Mouse (Mus musculus) heart, adult 2 months (tissue): ENCODE data around the gene Psmc6. TPM values are rescaled to one million over a fixed set of nuclear protein-coding genes. Genes with fewer than 3 reads are reported as not detected.
A peak's percentile ranks its signal among the peaks of the same experiment; 100 is the strongest.

Experiments used
- DNase-seq, 2 experiments: peaks; one replicate each; pipeline ENCODE4 v3.0.0; 2021
- H3K27ac ChIP-seq: fragments of 200-600 bp; 2 replicates; pipeline ENCODE4 v1.8.1; 2022
- H3K27me3 ChIP-seq: fragments of 200-500 bp; 2 replicates; pipeline ENCODE4 v1.6.1; 2012; ENCODE audit warnings: mild to moderate bottlenecking, low read length, inconsistent platforms, mixed read lengths; ENCODE audit not compliant: control insufficient read depth, insufficient read depth
- H3K36me3 ChIP-seq: fragments of 200-500 bp; 2 replicates; pipeline ENCODE4 v1.6.1; 2012; ENCODE audit warnings: low read length, inconsistent platforms; ENCODE audit not compliant: control insufficient read depth, insufficient read depth
- H3K4me1 ChIP-seq: fragments of 200-500 bp; 2 replicates; pipeline ENCODE4 v1.6.1; 2011; ENCODE audit warnings: low read length; ENCODE audit not compliant: control insufficient read depth, insufficient read depth
- H3K4me3 ChIP-seq: fragments of 200-600 bp; 2 replicates; pipeline ENCODE4 v1.8.1; 2022
- H3K79me2 ChIP-seq: fragments of 200-500 bp; replicated peaks from 2 replicates; pipeline ENCODE4 v1.6.1; 2012; ENCODE audit warnings: mild to moderate bottlenecking, inconsistent platforms, low read length, moderate library complexity, mixed read lengths; ENCODE audit not compliant: control insufficient read depth, insufficient read depth
- H3K9ac ChIP-seq: fragments of 200-500 bp; 2 replicates; pipeline ENCODE4 v1.6.1; 2012; ENCODE audit warnings: low read depth, mild to moderate bottlenecking, control low read depth, inconsistent platforms, low read length, mixed read lengths
- CTCF ChIP-seq: fragments of 200-600 bp; IDR thresholded peaks from 2 replicates; pipeline ENCODE4 v1.8.1; 2022; ENCODE audit warnings: antibody characterized with exemption, mild to moderate bottlenecking, moderate library complexity
- EP300 ChIP-seq: fragments of 200-500 bp; IDR thresholded peaks from 2 replicates; pipeline ENCODE4 v1.6.1; 2011; ENCODE audit warnings: low read depth, low read length, control low read depth; ENCODE audit not compliant: insufficient read depth
- POLR2A ChIP-seq: fragments of 200-500 bp; IDR thresholded peaks from 2 replicates; pipeline ENCODE4 v1.6.1; 2011; ENCODE audit warnings: mild to moderate bottlenecking, low read depth, low read length, control low read depth; ENCODE audit not compliant: insufficient read depth
- WGBS: fragments of 180-500 bp; shearing (Covaris S2); methylation state at CpG from one replicate; pipeline ENCODE4 v1.1.7; 2018; 5-methylcytosine and 5-hydroxymethylcytosine counted together
- intact Hi-C: fragments of 180-260 bp; cut with DNase I; formaldehyde crosslinking; loops from one replicate; pipeline ENCODE4 v1.15.1; 2025
- polyA plus RNA-seq: library from polyadenylated mRNA; depleted of rRNA; stranded (reverse); fragments of >200 nt; gene quantifications from 2 replicates; pipeline ENCODE4 v1.2.3, GENCODE M21; 2012
- total RNA-seq, 2 experiments: library from RNA; stranded (reverse); gene quantifications; 2 replicates each; pipeline ENCODE4 v1.2.3; 2021

Gene Psmc6
- total and polyA plus RNA-seq, 3 experiments, result 46.3 to 93.7 (median 89.7) TPM

DNA sequence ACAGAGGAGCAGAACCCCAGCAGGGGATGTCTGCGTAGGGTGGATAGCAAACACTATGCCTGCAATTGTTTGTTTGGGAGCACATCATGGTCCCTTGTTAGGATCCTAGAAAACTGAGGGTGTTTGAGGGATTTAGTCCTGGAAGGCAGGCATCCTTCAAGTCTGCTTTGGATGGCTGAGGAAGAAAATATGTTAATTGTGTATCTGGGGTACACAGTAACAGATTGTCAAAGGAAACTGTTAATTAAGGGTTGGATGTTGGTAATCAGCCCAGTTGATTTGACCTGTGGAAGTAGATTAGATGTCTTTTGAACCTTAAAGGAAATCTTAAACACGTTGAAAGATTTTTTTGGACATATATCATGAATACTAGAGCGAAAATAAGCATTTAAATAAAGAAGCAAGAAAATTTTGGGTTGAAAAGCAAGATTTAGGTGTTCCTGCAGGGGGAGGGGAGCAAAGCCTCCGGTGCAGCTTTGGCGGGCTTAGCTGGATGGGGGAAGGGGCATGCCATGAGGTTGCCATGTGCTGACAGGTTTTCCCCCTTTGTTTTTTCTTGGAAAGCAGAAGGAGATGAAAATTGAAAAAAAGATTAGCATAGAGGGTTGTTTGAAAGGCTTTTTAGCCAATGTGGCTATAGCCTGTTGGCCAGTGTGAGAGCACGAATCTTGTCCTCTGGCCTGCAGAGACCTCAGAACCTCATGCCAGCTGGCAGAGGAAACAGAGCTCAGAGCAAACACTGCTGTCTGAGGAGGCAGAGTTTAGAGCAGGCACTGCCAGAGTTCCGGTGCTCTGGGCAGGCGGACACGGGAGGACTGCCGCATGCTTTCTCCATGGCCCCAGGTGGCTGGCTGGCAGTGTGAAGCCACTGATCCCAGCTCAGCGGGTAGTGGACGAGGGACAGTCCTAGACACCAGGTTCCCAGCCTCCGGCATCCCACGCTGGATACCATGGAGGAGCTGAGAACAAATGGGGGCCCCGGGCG is 34.9 kb downstream of the Psmc6 start:
- no peaks in the 10 kb centered on the region for H3K79me2 ChIP-seq
- TF ChIP-seq POLR2A (no peak), EP300 (no peak), CTCF (no peak)
- no peak overlapping the region for H3K4me3 ChIP-seq
- H3K27ac ChIP-seq, result no peak overlapping the region
- 69% methylated on average over 16 of the region's 16 CpGs for WGBS
- H3K4me1 ChIP-seq, result no peaks in the 10 kb centered on the region
- no peaks in the 10 kb centered on the region; the same call in 1 of the 2 replicates for H3K36me3 ChIP-seq
- peak; percentile 45 to 69 for DNase-seq
- no peak overlapping the region for H3K9ac ChIP-seq
- intact Hi-C loops, result no loop called here
- H3K27me3 ChIP-seq, result no peaks in the 10 kb centered on the region

DNA sequence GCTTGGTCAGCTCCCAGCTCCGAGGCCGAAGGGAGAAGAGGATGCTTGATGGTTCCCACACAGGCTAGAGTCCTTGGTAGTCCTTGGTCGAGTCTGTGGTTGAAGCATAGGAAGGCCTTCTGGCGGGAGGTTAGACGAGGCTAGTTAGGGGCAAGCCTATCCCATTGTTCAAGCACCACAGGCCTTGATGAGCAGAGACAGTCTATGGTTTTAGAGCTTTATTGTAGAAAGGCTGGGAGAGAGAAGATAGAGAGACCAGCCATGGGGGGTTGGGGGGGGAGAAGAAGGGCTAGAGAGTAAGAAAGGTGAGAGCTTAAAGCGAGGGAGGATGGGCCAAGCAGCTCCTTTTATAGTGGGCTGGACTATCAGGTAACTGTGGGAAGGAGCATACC is 35.6 kb downstream of the Psmc6 start:
- Histone ChIP-seq H3K4me1 (no peaks in the 10 kb centered on the region), H3K27ac (no peak overlapping the region), H3K4me3 (no peak overlapping the region), H3K9ac (no peak overlapping the region), H3K36me3 (no peaks in the 10 kb centered on the region; the same call in 1 of the 2 replicates), H3K79me2 (no peaks in the 10 kb centered on the region), H3K27me3 (no peaks in the 10 kb centered on the region)
- DNase-seq, result no peak
- no peak for TF ChIP-seq EP300
- TF ChIP-seq POLR2A, result no peak
- no peak for TF ChIP-seq CTCF
- 92% methylated on average over 6 of the region's 6 CpGs for WGBS
- intact Hi-C loops, result no loop called here

DNA sequence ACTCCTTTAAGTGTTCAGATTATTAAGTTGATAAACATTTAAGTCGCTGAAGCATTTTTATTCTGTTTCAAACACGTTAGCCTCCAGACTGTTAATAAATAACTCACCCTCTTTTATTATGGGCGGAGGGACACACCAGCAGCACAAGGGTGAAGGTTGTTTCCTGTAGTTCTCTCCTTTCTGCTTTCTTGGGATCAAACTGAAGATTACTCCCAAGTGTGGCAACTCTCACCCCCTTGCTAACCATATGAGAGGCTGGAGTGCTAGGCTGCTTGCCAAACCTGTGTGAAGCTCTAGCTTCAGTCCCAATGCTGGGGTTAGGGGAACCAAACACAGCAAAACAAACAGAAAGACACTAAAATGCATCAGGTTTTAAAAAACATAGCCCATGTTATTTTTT is 49.2 kb downstream of the Psmc6 start:
- H3K9ac ChIP-seq, result no peak overlapping the region
- no peak overlapping the region for H3K27ac ChIP-seq
- no peak overlapping the region for H3K4me3 ChIP-seq
- no peaks in the 10 kb centered on the region for H3K4me1 ChIP-seq
- no peak for DNase-seq
- TF ChIP-seq EP300 (no peak), POLR2A (no peak), CTCF (no peak)
- no peaks in the 10 kb centered on the region for H3K27me3 ChIP-seq
- intact Hi-C loops, result no loop called here
- no peaks in the 10 kb centered on the region; the same call in none of the 2 replicates for H3K36me3 ChIP-seq
- 87% methylated on average over 3 of the region's 3 CpGs for WGBS
- H3K79me2 ChIP-seq, result no peaks in the 10 kb centered on the region

GRCm38 (mm10) chr14:45380756-45381155 is 51.2 kb downstream of the Psmc6 start:
- Histone ChIP-seq H3K79me2 (no peaks in the 10 kb centered on the region), H3K4me1 (no peaks in the 10 kb centered on the region), H3K36me3 (no peaks in the 10 kb centered on the region; the same call in none of the 2 replicates), H3K27ac (no peak overlapping the region), H3K27me3 (no peaks in the 10 kb centered on the region), H3K9ac (no peak overlapping the region), H3K4me3 (no peak overlapping the region)
- no peak for TF ChIP-seq EP300
- TF ChIP-seq CTCF, result no peak
- no peak for TF ChIP-seq POLR2A
- 61% methylated on average over 6 of the region's 6 CpGs for WGBS
- intact Hi-C loops, result no loop called here
- DNase-seq, result no peak

- WGBS, result 80% methylated on average over 4 of the region's 4 CpGs
- no peak for DNase-seq
- peak; percentile 64 for TF ChIP-seq CTCF
- no peak for TF ChIP-seq POLR2A
- TF ChIP-seq EP300, result no peak
- H3K36me3 ChIP-seq, result no peaks in the 10 kb centered on the region; the same call in none of the 2 replicates
- H3K79me2 ChIP-seq, result no peaks in the 10 kb centered on the region
- no peaks in the 10 kb centered on the region for H3K27me3 ChIP-seq
- intact Hi-C loops, result no loop called here
- no peak overlapping the region for H3K9ac ChIP-seq
- H3K4me1 ChIP-seq, result no peaks in the 10 kb centered on the region
- H3K4me3 ChIP-seq, result no peak overlapping the region
- no peak overlapping the region for H3K27ac ChIP-seq
Observed at GRCm38 (mm10) chr14:45382912-45383311, 53.3 kb downstream of the Psmc6 start.

DNA sequence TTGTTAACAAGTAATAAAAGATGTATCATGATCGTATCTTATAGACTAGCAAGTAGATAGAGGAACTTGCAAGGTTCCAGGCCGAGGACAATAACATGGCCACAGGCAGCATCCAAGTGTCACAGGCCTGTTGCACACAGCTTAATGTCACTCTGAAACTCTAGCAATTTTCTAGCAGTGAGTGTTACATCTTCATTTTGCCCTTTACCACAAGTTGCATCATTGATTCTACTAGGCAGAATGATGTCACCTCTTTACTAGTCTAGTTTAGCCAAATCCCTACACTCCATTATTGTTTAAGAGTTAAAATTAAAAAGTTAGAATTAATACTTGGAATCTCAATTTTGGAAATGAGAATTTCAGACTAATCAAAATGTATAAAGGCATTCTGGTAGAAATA is 56.0 kb downstream of the Psmc6 start:
- WGBS, result 85% methylated on average over 2 of the region's 2 CpGs
- Histone ChIP-seq H3K36me3 (no peaks in the 10 kb centered on the region; the same call in 1 of the 2 replicates), H3K27me3 (no peaks in the 10 kb centered on the region), H3K9ac (no peak overlapping the region), H3K4me1 (peaks cover 2% of the 10 kb centered on the region; the same call in 1 of the 2 replicates), H3K79me2 (no peaks in the 10 kb centered on the region), H3K27ac (no peak overlapping the region), H3K4me3 (no peak overlapping the region)
- no peak for TF ChIP-seq EP300
- no peak for TF ChIP-seq CTCF
- TF ChIP-seq POLR2A, result no peak
- DNase-seq, result no peak
- intact Hi-C loops, result loop anchor here (5.0 kb wide), 1 partner anchor 58 kb away; the partner anchor contains the start of gene Psmc6
